Comparison of ENCODE assay signal across 27 mouse cellular contexts in genomic region chr8:84557936-84558335, GRCm38 (mm10).
DNase-seq lines count a peak whose midpoint lies in the region; ATAC-seq lines count a peak whose summit lies in the region.
"Had no signal": no experiment of that assay in that cellular context is flagged by ENCODE, and none has a peak within 500 bp of the region (broad histone marks: within the 10 kb centered on the region; RNA-seq: fewer than 3 reads in every experiment).

No protein-coding gene starts in this region.

- no peak overlapping the region for H3K27ac ChIP-seq in midbrain, embryonic 14.5 days (replicated peaks; ENCODE audit: low read depth, low read length)
- H3K27ac ChIP-seq: embryonic facial prominence, embryonic 10.5 days; embryonic facial prominence, embryonic 13.5 days; forebrain, embryonic 12.5 days; forebrain, embryonic 15.5 days; gastrocnemius, adult 2 months; hindbrain, embryonic 10.5 days; hindbrain, embryonic 13.5 days; intestine, embryonic 15.5 days had no signal

- peaks cover 32% of the 10 kb centered on the region for H3K27me3 ChIP-seq in midbrain, embryonic 14.5 days (ENCODE audit: control insufficient read depth, insufficient read depth, low read length)

- WGBS in midbrain, embryonic 14.5 days: 78% methylated on average over 4 of the region's 4 CpGs

- H3K4me2 ChIP-seq in midbrain, embryonic 14.5 days (ENCODE audit: low read length): no peak overlapping the region
- H3K4me2 ChIP-seq: forebrain, embryonic 15.5 days had no signal

- no peak overlapping the region for H3K9ac ChIP-seq in midbrain, embryonic 14.5 days (replicated peaks; ENCODE audit: low read length)
- H3K9ac ChIP-seq: embryonic facial prominence, embryonic 13.5 days; forebrain, embryonic 12.5 days; forebrain, embryonic 15.5 days; hindbrain, embryonic 13.5 days; intestine, embryonic 15.5 days had no signal

- H3K4me1 ChIP-seq in midbrain, embryonic 14.5 days (ENCODE audit: control insufficient read depth, insufficient read depth, low read length): no peaks in the 10 kb centered on the region

- H3K4me3 ChIP-seq in midbrain, embryonic 14.5 days (replicated peaks; ENCODE audit: low read depth, low read length): no peak overlapping the region
- H3K4me3 ChIP-seq: embryonic facial prominence, embryonic 10.5 days; erythroblast, embryonic 14.5 days; forebrain, embryonic 15.5 days; gastrocnemius, adult 2 months; intestine, embryonic 15.5 days had no signal

- peak; percentile 31; the same call in 1 of the 2 replicates for ATAC-seq in frontal cortex, adult (ENCODE audit: low TSS enrichment)
- ATAC-seq in midbrain, embryonic 14.5 days (ENCODE audit: low FRiP score, low TSS enrichment): no peak
- no peak for ATAC-seq in megakaryocyte, adult 5-6 weeks (ENCODE audit: poor library complexity, severe bottlenecking)
- ATAC-seq: CD4-positive, CD25-positive, alpha-beta regulatory T cell, adult 4 months; forebrain, embryonic 15.5 days; hindbrain, embryonic 16.5 days; intestine, embryonic 15.5 days had no signal

- H3K36me3 ChIP-seq in midbrain, embryonic 14.5 days (ENCODE audit: control insufficient read depth, insufficient read depth, low read length): peaks cover 8% of the 10 kb centered on the region; the same call in 1 of the 2 replicates
- H3K36me3 ChIP-seq: embryonic facial prominence, embryonic 10.5 days; embryonic facial prominence, embryonic 13.5 days; forebrain, embryonic 12.5 days; forebrain, embryonic 15.5 days; hindbrain, embryonic 10.5 days; intestine, embryonic 15.5 days had no signal

- H3K9me3 ChIP-seq in midbrain, embryonic 14.5 days (ENCODE audit: control insufficient read depth, low read length): no peaks in the 10 kb centered on the region
- H3K9me3 ChIP-seq: embryonic facial prominence, embryonic 10.5 days; embryonic facial prominence, embryonic 13.5 days; forebrain, embryonic 12.5 days; forebrain, embryonic 15.5 days; hindbrain, embryonic 10.5 days; hindbrain, embryonic 13.5 days; intestine, embryonic 15.5 days had no signal

- no peak for DNase-seq in frontal cortex, postnatal 25 days (ENCODE audit: low spot score in 2 of 2)
- peak; percentile 16 for DNase-seq in NIH3T3 (ENCODE audit: low read depth)
- DNase-seq in ZHBTc4 (ENCODE audit: low read depth, low spot score): peak; percentile 69
- DNase-seq in kidney, adult 8-10 months: no peak
- no peak for DNase-seq in midbrain, embryonic 14.5 days
- DNase-seq: adrenal gland, adult 2 months; adrenal gland, postnatal 14 days; cerebellum, adult 11-12 months; cerebellum, adult 8-10 months; cerebellum, postnatal 10 days; cerebellum, postnatal 36 days; embryo, embryonic 11 days; gastrocnemius, adult 2 months; gastrocnemius, postnatal 14 days; heart, adult 11 months had no signal

Comparison
In these comparisons a context has a peak if more than half of its experiments do, and no peak if none do; other contexts are left out.
1. DNase-seq: peak in NIH3T3 (single experiment) and ZHBTc4 (single experiment); none in frontal cortex, postnatal 25 days (0 of 2), kidney, adult 8-10 months (0 of 2) and midbrain, embryonic 14.5 days (single experiment).